Comparison of ENCODE assay signal across 18 mouse cellular contexts in the genomic region with DNA sequence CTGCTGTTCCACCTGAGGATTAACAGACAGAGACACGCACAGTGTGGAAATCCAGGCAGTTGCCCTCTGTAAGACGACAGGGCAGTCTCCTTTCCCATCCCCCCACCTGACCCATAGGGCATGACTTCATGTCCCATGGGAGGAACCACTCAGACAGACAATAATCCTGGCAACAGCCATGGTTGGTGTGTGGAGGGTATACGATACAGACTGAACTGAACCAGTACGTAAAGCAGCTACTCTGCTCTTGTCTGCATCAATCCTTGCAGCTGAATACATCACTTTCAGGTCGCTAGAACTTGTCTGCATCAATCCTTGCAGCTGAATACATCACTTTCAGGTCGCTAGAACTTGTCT. TPM values are rescaled to one million over a fixed set of nuclear protein-coding genes. Genes with fewer than 3 reads are reported as not detected.
A peak's percentile ranks its signal among the peaks of the same experiment; 100 is the strongest.
DNase-seq lines count a peak whose midpoint lies in the region; ATAC-seq and TF ChIP-seq lines count a peak whose summit lies in the region.
"Had no signal": no experiment of that assay in that cellular context is flagged by ENCODE, and none has a peak within 500 bp of the region (broad histone marks: within the 10 kb centered on the region; RNA-seq: fewer than 3 reads in every experiment).

No protein-coding gene starts in this region.

- no peaks in the 10 kb centered on the region for H3K9me3 ChIP-seq in forebrain, postnatal 0 days (ENCODE audit: low read length)
- no peaks in the 10 kb centered on the region for H3K9me3 ChIP-seq in forebrain, embryonic 14.5 days (replicated peaks; ENCODE audit: control insufficient read depth, low read length)
- H3K9me3 ChIP-seq in neural tube, embryonic 13.5 days: no peaks in the 10 kb centered on the region
- H3K9me3 ChIP-seq in midbrain, postnatal 0 days (ENCODE audit: low read length): no peaks in the 10 kb centered on the region
- H3K9me3 ChIP-seq: embryonic facial prominence, embryonic 15.5 days had no signal

- H3K9ac ChIP-seq in forebrain, postnatal 0 days: no peak overlapping the region
- H3K9ac ChIP-seq in forebrain, embryonic 14.5 days (ENCODE audit: low read length): no peak overlapping the region
- no peak overlapping the region for H3K9ac ChIP-seq in neural tube, embryonic 13.5 days
- no peak overlapping the region for H3K9ac ChIP-seq in midbrain, postnatal 0 days (replicated peaks; ENCODE audit: low read length, poor library complexity, severe bottlenecking)
- H3K9ac ChIP-seq: embryonic facial prominence, embryonic 15.5 days; liver, embryonic 14.5 days had no signal

- no peak for DNase-seq in forebrain, postnatal 0 days
- no peak for DNase-seq in forebrain, embryonic 14.5 days (ENCODE audit: low spot score)
- DNase-seq in neural tube, embryonic 10.5 days (ENCODE audit: extremely low spot score, low spot score): no peak
- peak; percentile 19 for DNase-seq in midbrain, postnatal 0 days (ENCODE audit: low spot score)
- no peak for DNase-seq in heart, postnatal 36 days
- no peak for DNase-seq in gastrocnemius, adult 2 months
- no peak for DNase-seq in kidney, adult 8-10 months
- DNase-seq: B cell, adult 2 months; cerebellum, adult 11-12 months; gastrocnemius, postnatal 14 days; heart, postnatal 10 days; kidney, postnatal 10 days; right cerebral cortex, postnatal 25 days; thymus, adult 2 months had no signal

- intact Hi-C loops in heart, postnatal 36 days (cut with DNase I): no loop called here
- intact Hi-C loops in gastrocnemius, adult 2 months (cut with DNase I): no loop called here

- no peaks in the 10 kb centered on the region for H3K4me1 ChIP-seq in forebrain, postnatal 0 days (ENCODE audit: insufficient read depth)
- H3K4me1 ChIP-seq in forebrain, embryonic 14.5 days (ENCODE audit: control insufficient read depth, insufficient read depth, low read length): no peaks in the 10 kb centered on the region
- peaks cover 12% of the 10 kb centered on the region; the same call in 1 of the 2 replicates for H3K4me1 ChIP-seq in neural tube, embryonic 13.5 days (replicated peaks)
- peaks cover 4% of the 10 kb centered on the region; the same call in 1 of the 2 replicates for H3K4me1 ChIP-seq in midbrain, postnatal 0 days (ENCODE audit: insufficient read depth, low read length)
- H3K4me1 ChIP-seq: embryonic facial prominence, embryonic 15.5 days had no signal

- no peaks in the 10 kb centered on the region for H3K27me3 ChIP-seq in forebrain, postnatal 0 days (ENCODE audit: insufficient read depth, low read length)
- H3K27me3 ChIP-seq in forebrain, embryonic 14.5 days (replicated peaks; ENCODE audit: control insufficient read depth, insufficient read depth, low read length): no peaks in the 10 kb centered on the region
- H3K27me3 ChIP-seq in neural tube, embryonic 13.5 days: no peaks in the 10 kb centered on the region
- no peaks in the 10 kb centered on the region for H3K27me3 ChIP-seq in midbrain, postnatal 0 days (ENCODE audit: insufficient read depth, low read length)

- H3K36me3 ChIP-seq in forebrain, postnatal 0 days (ENCODE audit: insufficient read depth): no peaks in the 10 kb centered on the region
- H3K36me3 ChIP-seq in forebrain, embryonic 14.5 days (ENCODE audit: control insufficient read depth, insufficient read depth, low read length): no peaks in the 10 kb centered on the region
- no peaks in the 10 kb centered on the region for H3K36me3 ChIP-seq in neural tube, embryonic 13.5 days
- H3K36me3 ChIP-seq in midbrain, postnatal 0 days (ENCODE audit: insufficient read depth, low read length): no peaks in the 10 kb centered on the region
- H3K36me3 ChIP-seq: embryonic facial prominence, embryonic 15.5 days had no signal

- H3K4me3 ChIP-seq in forebrain, postnatal 0 days (ENCODE audit: low read depth, low read length): no peak overlapping the region
- H3K4me3 ChIP-seq in forebrain, embryonic 14.5 days (ENCODE audit: low read depth, low read length): no peak overlapping the region
- no peak overlapping the region for H3K4me3 ChIP-seq in neural tube, embryonic 13.5 days
- H3K4me3 ChIP-seq in midbrain, postnatal 0 days (ENCODE audit: low read depth, low read length): no peak overlapping the region
- H3K4me3 ChIP-seq in gastrocnemius, adult 2 months: no peak overlapping the region
- H3K4me3 ChIP-seq: embryonic facial prominence, embryonic 15.5 days had no signal

- peak; percentile 5; the same call in 1 of the 2 replicates for ATAC-seq in forebrain, postnatal 0 days
- ATAC-seq in forebrain, embryonic 14.5 days: no peak
- peak; percentile 66; the same call in 1 of the 2 replicates for ATAC-seq in neural tube, embryonic 13.5 days (ENCODE audit: low read depth)
- no peak for ATAC-seq in midbrain, postnatal 0 days (ENCODE audit: low FRiP score)
- ATAC-seq: forebrain, embryonic 16.5 days had no signal

- 35% methylated on average over 6 of the region's 6 CpGs for WGBS in forebrain, postnatal 0 days
- 38% methylated on average over 6 of the region's 6 CpGs for WGBS in forebrain, embryonic 14.5 days
- 39% methylated on average over 6 of the region's 6 CpGs for WGBS in neural tube, embryonic 13.5 days
- 27% methylated on average over 6 of the region's 6 CpGs for WGBS in midbrain, postnatal 0 days

- no peak overlapping the region for H3K4me2 ChIP-seq in forebrain, postnatal 0 days (ENCODE audit: low read depth)
- no peak overlapping the region for H3K4me2 ChIP-seq in forebrain, embryonic 14.5 days (ENCODE audit: low read length)
- no peak overlapping the region for H3K4me2 ChIP-seq in neural tube, embryonic 13.5 days
- no peak overlapping the region for H3K4me2 ChIP-seq in midbrain, postnatal 0 days (ENCODE audit: low read depth, low read length, poor library complexity, severe bottlenecking)
- H3K4me2 ChIP-seq: embryonic facial prominence, embryonic 15.5 days had no signal

- no peak for TF ChIP-seq CTCF in forebrain, postnatal 0 days (IDR thresholded peaks at IDR 0.05; ENCODE audit: low read depth)
- TF ChIP-seq CTCF in midbrain, postnatal 0 days (IDR thresholded peaks at IDR 0.05): no peak
- TF ChIP-seq CTCF in gastrocnemius, adult 2 months (IDR thresholded peaks at IDR 0.05): no peak

- H3K27ac ChIP-seq in forebrain, postnatal 0 days (ENCODE audit: low read depth, low read length): no peak overlapping the region
- no peak overlapping the region for H3K27ac ChIP-seq in forebrain, embryonic 14.5 days (ENCODE audit: low read depth, low read length)
- no peak overlapping the region for H3K27ac ChIP-seq in neural tube, embryonic 13.5 days (replicated peaks)
- no peak overlapping the region for H3K27ac ChIP-seq in midbrain, postnatal 0 days (ENCODE audit: low read depth, low read length)
- H3K27ac ChIP-seq in gastrocnemius, adult 2 months: no peak overlapping the region
- H3K27ac ChIP-seq: embryonic facial prominence, embryonic 15.5 days; liver, embryonic 14.5 days had no signal

RNA-seq across cellular contexts. Expression of a gene that starts 20.0 kb away (rescaled TPM):
- 2.4 and 3.6 TPM in 2 replicates for total RNA-seq in forebrain, postnatal 0 days (2014; rRNA removed)
- polyA plus RNA-seq in forebrain, postnatal 0 days (2015; fragmentation: Nextera tagmentation; extraction: Ambion mirVana): 0.84 and 1.2 TPM in 2 replicates
- polyA plus RNA-seq in forebrain, embryonic 14.5 days (2014; fragmentation: Nextera tagmentation; extraction: Ambion mirVana): 1.2 TPM in 2 replicates
- 0.99 and 1.3 TPM in 2 replicates for polyA plus RNA-seq in neural tube, embryonic 13.5 days (2015; fragmentation: Nextera tagmentation; extraction: Ambion mirVana)
- 3.3 and 5.4 TPM in 2 replicates for total RNA-seq in midbrain, postnatal 0 days (2014; rRNA removed)
- polyA plus RNA-seq in midbrain, postnatal 0 days (2015; fragmentation: Nextera tagmentation; extraction: Ambion mirVana): 1.6 TPM in 2 replicates
- under 1 TPM; 0.08 TPM for total RNA-seq in heart, postnatal 36 days (2021)
- total RNA-seq in gastrocnemius, adult 2 months (2021): under 1 TPM in 1 of 2 experiments, not detected in 1; 0.06 TPM

RNA-seq across cellular contexts. Expression of a gene that starts 20.4 kb away (rescaled TPM):
- total RNA-seq in forebrain, postnatal 0 days (2014; rRNA removed): 32.0 and 44.6 TPM in 2 replicates
- polyA plus RNA-seq in forebrain, postnatal 0 days (2015; fragmentation: Nextera tagmentation; extraction: Ambion mirVana): 22.3 and 29.1 TPM in 2 replicates
- polyA plus RNA-seq in forebrain, embryonic 14.5 days (2014; fragmentation: Nextera tagmentation; extraction: Ambion mirVana): 16.7 and 19.1 TPM in 2 replicates
- polyA plus RNA-seq in neural tube, embryonic 13.5 days (2015; fragmentation: Nextera tagmentation; extraction: Ambion mirVana): 38.0 and 41.3 TPM in 2 replicates
- total RNA-seq in midbrain, postnatal 0 days (2014; rRNA removed): 39.1 and 44.6 TPM in 2 replicates
- polyA plus RNA-seq in midbrain, postnatal 0 days (2015; fragmentation: Nextera tagmentation; extraction: Ambion mirVana): 38.8 and 40.7 TPM in 2 replicates
- total RNA-seq in heart, postnatal 36 days (2021): 1 to 10 TPM; 6.9 to 8.8 TPM
- total RNA-seq in gastrocnemius, adult 2 months (2021): 1 to 10 TPM; 6.1 to 7.6 TPM

Comparison
In these comparisons a context has a peak if more than half of its experiments do, and no peak if none do; other contexts are left out.
1. ATAC-seq: peak in forebrain, postnatal 0 days (single experiment) and neural tube, embryonic 13.5 days (single experiment); none in forebrain, embryonic 14.5 days (single experiment) and midbrain, postnatal 0 days (single experiment).